Mouse (Mus musculus) erythroid progenitor cell, adult 5-6 weeks (primary cell): ENCODE data around the gene Smim6. TPM values are rescaled to one million over a fixed set of nuclear protein-coding genes. Genes with fewer than 3 reads are reported as not detected.
A peak's percentile ranks its signal among the peaks of the same experiment; 100 is the strongest.

Source experiments
- ATAC-seq: replicated peaks from 2 replicates; pipeline ENCODE4 v1.8.0; 2016; ENCODE audit warnings: moderate number of reproducible peaks, mild to moderate bottlenecking, moderate TSS enrichment, inconsistent platforms; ENCODE audit not compliant: poor library complexity, low FRiP score, severe bottlenecking
- total RNA-seq, 2 experiments: library from RNA; stranded (forward) in 1 of 2; stranded (reverse) in 1 of 2; fragments of 150-400 nt in 1 of 2; fragments of 186-747, 209-891 nt in 1 of 2; gene quantifications; 2 replicates each; pipeline versions ENCODE4 v1.2.3 to v1.2.4; 2015 to 2017; ENCODE audit warnings: low replicate concordance in 2 of 2

Gene Smim6
- 4.3 and 15.1 TPM in 2 replicates for total RNA-seq (2015; ENCODE audit: low replicate concordance)
- 0.23 and 6.4 TPM in 2 replicates for total RNA-seq (2017; ENCODE audit: low replicate concordance)

DNA sequence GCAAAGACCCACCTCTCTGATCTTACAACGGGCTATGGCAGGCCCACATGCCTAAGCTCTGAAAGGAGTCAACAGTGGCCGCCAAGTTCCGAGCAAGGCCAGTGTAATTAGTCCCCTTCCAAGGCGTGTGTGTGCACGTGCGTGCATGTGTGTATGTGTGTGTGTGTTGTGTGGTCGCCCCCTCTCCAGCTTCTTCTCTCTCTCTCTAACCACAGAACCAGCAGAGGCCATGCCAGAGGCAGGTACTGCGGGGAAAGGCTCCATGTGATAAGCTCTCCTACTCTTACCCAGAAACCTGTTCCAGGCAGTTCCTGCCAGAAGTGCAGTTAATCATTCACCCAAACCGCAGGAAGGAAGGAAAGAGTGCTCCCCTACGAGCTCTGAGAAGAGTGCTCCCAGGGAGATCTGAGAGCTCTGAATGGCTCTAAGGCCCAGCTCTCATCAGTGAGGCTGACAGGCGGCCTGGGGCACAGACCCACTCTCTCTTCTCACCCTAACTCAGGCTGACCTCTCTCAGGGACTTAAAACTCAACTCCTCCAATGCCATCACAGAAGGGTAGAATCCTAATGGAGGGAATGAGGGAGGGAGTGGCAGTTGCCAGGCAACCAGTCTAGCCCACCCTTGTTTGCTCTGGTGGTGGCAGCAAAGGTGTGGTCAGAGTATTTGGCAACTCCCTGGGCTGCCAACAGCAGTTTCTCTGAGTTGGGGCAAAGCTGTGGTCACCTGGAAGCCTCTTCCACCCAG is at the start of gene Smim6:
Gene Smim6 (plus strand): TSS at position 386 of the 745 bp plus-strand sequence.
- ATAC-seq = peak; percentile 67

DNA sequence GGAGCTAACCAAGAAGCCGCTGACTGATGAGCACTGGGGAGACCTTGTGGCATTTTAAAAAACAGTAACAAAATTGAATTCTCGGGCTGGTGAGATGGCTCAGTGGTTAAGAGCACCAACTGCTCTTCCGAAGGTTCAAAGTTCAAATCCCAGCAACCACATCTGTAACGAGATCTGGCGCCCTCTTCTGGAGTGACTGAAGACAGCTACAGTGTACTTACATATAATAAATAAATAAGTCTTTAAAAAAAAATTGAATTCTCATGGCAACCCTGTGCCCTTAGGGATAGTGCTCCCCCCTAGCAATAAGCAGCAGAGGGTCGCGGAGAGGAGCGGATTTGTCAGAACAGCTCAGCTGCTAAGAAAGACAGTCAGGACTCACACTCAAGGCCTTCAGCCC is 47.9 kb upstream of the Smim6 start:
- no peak for ATAC-seq

DNA sequence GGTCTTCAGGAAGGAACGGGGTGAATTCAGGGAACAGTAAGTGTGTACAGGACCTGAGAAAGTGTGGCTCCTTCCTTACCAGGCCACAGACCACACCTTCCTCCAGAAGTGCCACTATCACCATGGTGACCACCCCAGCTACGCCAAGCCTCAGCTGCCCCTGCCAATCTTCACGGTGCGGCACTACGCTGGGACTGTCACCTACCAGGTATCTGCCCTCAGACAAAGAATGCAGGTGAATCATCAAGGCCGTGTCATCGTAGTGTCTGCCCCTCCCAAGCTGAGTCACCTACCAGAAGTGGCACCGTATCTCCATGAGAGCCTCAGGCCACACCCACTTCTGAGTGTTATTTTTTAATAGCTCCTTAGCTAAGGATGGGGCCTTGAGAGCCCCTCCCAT is 42.4 kb upstream of the Smim6 start:
- ATAC-seq = peak; percentile 60; the same call in 1 of the 2 replicates

DNA sequence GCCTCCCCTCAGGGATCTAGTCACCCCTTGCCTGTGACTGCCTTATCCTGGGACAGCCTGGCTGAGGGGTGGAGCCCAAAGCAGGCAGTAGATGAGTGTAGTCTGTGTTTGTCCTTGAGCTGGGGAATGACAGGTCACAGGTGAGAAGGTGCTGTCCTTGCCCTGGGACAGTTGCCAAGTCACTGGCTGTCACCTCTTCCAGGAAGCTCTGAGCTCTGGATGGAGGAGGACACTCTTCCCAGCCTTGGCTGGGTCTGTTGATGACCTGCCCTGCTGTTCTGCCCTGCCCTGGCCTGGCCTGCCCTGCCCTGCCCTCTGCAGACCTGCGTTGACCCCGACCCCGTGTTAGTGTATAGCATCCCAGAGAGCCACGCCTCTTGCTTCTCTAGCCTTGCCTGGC is 39.4 kb upstream of the Smim6 start:
- ATAC-seq = no peak

DNA sequence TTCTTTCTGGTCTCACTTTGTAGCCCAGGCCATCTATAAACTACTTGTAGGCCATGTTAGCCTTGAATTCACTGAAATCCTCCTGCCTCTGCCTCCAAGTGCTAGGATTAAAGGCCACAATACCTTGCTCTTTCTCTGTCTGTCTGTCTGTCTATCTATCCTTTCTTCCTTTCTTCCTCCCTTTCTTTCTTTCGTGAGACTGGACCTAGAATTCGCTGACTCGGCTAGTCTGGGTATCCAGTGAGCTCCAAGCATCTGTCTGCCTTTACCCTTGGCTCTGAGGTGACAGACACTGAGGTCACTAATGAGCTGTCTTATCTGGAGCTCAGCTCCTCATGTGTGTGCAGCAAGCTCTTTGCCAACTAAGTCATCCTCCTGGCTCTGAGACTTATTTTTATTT is 35.9 kb upstream of the Smim6 start:
- no peak for ATAC-seq

DNA sequence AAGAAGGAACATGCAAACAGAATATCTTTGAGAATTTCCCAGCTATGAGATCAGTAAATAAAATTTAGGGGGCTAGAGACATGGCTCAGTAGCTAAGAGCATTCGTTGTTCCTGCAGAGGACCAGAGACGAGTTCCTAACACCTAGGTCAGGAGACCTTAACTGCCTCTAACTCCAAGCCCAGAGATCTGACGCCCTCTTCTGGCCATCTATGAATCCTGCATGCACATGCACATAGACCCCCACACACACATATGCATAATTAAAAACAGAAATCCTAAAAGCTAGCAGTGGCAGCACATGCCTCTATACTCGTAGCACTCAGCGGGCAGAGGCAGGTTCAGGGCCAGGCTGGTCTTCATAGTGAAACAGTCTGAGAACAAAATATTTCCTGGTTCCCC is 35.4 kb upstream of the Smim6 start:
- no peak for ATAC-seq

DNA sequence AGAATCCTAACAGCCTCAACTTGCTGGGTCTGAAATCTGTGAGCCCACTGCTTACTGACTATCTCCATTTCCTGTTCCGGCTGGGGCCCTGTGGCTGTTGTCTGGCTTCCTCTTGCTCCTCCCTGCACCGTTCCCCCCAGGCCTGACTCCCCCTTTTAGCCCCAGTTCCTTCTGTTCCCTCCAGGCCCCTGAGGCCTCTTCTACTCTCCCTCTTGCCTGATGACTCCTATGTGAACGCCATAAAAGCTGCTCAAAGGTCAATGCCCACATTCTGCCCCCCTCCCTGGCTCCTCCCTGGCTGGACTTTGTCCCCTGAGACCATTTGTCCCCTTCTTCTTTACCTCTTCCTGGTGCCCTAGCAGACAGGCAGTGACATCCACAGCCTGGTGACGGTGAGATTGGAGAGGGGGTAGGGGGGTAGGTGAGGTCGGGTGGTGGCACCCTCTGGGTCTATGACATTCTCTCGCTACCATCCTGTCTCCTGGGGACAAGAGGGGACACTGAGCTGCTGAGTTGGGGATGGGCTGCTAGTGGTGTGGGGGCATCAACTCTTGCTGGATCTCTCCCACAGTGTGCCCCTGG is 34.6 kb upstream of the Smim6 start:
- ATAC-seq = no peak

DNA sequence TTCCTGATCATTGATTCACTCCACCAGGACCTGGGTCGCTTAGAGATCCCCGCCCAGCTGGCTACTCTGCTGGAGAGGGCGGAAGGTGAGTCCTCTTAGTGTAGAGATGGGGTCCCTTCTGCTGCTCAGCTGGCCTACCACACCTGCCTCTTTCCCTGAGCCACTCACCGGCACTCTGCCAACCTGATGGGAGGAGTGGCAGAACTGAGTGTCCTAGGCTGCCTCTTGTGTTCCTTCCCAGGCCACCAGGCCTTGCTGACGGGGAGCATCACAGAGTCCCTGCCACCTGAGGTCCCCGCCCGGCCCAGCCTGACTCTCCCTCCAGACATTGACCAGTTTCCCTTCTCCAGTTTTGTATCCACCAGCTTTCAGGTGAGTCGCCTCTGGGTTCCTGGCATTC is 33.7 kb upstream of the Smim6 start:
- no peak for ATAC-seq

DNA sequence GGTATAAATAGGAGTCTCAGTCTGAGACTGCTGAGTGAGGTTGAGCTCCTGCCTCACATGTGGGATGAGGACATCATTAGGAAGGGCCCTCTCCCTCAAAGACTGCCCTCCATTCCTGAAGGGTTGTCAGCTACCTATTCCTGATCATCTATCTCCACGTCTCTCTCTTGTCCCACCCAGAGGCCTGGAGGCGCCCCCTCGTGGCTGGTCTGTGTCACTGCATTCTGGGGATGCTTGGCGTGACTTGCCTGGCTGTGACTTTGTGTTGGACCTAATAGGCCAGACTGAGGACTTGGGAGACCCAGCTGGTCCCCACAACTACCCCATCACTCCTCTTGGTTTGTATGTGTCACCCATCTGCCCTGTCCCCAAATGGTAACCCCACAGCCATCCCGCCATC is 30.8 kb upstream of the Smim6 start:
- peak; percentile 68 for ATAC-seq

DNA sequence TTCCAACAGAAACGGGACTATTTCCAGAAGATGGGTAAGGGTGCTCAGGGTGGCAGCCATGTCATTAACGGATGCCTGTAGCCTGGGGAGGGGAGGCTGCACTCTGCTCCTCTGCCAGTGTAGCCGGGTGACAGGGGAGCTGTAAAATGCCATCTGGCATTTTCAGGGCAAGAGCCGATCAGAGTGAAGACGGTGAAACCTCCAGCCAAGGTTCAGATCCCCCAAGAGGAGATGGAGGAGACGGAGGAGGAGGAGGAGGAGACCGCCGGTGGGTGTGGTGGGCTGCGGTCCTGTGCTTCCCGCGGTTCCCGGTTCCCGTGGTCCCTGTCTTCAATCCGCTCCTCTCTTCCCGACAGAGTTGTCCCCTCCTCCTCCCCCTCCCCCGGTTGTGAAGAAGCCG is 28.6 kb upstream of the Smim6 start:
- ATAC-seq = no peak

DNA sequence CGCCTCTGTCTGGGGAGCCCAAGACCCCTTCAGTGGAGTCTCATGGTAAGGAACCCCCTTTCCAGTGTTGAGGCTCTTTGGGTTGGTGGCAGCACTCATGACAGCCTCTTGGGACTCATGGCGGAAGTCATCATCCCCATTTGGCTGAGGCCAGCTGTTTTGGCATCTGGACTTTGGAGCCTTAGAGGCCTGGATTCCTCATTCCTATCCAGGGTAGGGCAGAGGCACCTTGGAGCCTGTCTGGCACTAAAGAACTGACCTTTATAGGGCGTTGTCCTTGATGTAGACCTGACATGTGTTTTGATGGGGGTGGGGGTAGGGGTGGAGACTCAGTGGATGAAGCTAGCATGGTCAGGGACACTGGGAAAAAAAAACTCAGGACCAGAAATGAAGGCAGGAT is 27.5 kb upstream of the Smim6 start:
- no peak for ATAC-seq

DNA sequence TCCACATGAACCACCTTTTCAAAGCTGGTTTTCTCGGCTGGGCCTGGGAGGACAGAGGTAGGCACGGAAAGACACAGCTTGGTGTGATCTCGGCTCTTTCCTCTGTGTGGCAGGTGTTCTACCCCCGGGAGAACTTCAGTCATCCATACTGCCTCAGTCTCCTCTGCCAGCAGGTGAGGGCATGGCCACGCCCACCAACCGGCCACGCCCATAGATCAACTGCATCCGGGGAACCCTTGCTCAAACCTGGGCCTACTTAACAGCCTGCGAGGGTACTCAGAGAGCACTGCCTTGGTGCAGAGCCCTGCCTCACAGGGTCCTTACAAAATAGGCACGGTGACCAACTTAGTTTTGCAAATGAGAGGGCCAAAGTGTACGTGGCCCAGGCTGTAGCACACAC is 26.5 kb upstream of the Smim6 start:
- no peak for ATAC-seq

DNA sequence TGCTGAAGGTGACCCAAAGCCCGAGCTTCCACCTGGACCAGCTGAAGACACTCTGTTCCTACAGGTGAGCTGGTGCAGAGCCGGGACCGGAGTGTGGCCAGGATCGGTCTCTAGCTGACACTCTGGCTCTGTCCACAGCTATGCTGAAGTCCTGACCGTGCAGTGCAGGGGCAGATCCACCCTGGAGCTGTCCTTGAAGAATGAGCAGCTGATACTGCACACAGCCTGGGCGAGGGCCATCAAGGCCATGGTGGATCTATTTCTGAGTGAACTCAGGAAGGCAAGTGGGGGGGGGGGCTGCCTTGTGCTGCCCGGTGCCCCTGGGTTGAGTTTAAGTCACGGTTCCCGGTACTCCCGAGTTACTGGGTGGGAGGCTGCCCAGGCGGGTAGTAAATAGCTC is 25.4 kb upstream of the Smim6 start:
- no peak for ATAC-seq

DNA sequence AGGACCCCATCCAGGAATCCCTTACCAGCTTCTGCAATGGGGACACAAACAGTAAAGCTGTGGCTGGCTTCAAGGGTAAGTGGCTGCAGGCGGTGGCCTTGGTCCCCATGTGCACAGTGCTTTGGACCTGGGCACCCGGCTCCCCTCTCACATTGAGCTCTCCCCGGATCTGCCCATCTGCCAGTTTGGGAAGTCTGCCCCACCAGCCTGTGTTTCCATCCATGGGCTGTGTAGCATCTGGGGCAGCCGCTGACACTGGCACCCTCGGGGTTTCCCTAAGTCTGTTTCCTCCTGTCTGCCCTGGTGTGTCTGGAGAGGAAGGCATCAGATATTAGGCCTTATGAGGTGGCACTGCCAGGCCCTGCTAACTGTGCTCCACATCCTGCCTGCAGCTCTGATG is 23.8 kb upstream of the Smim6 start:
- no peak for ATAC-seq

DNA sequence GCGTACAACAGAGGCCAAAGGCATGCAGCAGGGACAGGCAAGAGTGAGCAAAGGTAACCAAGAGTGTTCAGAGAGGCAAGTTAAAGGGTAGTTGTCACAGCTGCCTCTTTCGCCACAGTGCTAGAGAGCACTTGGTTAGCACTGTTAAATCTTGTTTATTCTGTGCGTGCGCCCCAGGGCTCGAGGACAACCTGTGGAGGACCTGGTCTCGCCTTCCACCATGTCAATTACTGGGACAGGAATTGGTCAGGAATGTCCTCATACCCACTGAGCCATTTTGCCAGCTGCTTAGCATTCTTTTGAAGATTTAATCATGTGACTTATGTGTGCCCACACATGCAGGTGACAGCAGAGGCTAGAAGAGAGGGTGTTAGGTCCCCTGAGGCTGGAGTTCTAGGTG is 22.7 kb upstream of the Smim6 start:
- no peak for ATAC-seq

DNA sequence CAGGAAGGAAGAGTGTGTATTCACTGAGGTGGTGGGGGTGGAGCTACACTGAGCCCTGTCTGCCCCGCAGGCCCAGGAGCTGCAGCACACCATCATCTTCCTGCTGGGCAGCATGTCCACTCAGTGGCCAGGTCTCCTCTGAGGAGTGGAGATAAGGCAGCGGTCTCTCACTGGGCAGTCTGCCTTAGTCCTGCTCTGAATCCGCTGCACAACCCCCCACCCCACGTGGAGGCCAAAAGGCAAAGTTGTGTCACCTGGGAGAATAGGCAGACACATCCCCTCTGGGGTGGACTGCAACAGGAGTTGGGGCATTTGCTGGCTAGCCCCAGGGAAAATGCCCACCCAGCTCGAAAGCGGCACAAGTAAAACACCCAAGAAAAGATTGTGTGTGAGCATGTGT is 19.6 kb upstream of the Smim6 start:
- ATAC-seq = no peak

DNA sequence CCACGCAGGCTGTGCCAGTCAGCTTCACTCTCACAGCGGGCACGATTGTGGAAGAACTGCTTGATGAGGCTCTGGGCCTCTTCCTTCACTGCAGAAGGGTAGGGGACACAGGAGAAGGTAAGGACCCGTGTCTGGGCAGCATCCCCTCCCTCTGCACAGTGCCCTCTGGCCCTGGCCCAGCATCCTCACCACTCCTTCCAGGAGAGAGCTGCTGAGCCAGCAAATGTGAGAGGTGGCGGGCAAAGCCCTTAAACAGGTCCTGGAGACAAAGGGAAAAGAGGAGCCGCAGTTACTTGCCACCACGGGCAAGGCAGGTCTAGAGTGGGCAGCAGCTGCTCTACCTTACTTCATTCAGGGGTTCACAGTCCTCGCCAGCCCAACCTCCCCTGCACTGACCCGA is 18.7 kb upstream of the Smim6 start:
- no peak for ATAC-seq

DNA sequence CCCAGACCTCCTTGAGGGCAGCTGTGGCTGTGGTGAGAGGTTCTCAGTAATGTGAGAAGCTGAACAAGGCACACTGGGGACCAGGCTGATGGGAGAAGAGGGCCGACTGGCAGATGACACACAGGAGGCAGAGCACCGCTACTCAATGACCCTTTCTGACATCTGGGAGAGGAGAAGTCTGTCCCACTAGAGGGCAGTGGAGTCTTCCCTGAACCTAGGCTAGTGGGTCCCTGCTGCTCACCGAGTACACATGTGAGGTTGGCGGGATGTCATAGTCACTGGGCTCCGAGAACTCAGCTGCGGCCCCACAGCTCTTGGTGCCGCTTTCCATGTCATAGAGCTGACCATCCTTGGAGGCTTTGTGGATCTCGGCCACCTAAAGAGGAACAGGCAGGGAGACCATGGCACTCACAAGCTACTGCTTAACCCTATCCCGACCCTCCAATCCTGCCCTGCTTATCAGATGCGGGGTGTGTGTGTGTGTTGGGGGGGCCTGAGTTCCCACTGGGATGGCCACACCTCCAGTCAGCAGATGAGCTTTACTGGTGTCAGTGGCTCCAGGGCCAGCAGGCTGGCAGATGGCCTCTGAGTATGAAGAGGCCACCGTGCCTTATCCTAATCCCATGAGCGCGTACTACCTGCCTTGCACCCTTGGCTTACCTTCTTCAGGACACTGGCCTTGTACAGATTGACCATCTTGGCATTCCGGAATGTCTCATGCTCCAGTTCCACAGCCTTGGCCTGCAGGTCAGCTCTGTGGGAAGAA is 16.9 kb upstream of the Smim6 start:
- ATAC-seq = 0 out of 2 replicates have a peak, but pooled peaks have one; percentile 12

DNA sequence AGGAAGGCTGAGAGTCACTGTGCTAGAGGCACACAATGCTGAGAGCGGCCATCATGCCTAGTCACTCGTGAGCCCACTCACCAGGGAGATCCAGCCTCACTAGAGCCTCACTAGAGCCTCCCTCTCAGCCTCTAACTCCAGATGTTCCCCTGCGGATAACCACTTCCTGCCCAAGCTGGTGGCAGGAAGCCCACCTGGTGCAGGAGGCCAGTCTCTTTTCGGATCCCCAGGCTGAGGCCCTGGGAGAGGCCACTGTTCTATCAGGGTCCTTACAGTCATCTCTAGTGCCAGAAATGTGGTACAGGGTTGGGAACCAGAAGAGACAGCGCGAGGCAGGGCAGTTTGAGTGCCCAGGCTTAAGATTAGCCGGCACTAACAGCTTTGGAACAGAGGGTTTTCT is 13.4 kb upstream of the Smim6 start:
- no peak for ATAC-seq

DNA sequence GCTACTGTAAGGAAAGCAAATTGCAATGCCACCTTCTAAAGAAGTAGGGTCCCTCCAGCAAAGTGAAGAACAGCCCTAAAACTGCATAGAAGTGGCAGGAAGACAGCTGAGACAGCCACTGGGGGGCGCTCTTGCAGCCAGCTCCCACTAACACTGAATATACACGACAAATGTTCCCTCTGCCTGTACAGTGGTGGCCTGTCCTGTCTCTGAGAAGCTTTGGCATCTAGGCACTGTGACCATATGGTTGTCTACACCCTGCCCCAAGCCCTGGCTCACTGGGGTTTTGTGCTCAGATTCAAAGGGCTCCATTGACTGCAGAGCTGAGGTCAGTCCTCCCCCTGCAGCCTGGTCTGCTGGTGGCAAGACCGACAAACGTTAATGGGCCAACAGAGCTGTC is 12.9 kb upstream of the Smim6 start:
- peak; percentile 11; the same call in 1 of the 2 replicates for ATAC-seq
